ENCODE assay signal across 11 mouse cellular contexts in the genomic region with DNA sequence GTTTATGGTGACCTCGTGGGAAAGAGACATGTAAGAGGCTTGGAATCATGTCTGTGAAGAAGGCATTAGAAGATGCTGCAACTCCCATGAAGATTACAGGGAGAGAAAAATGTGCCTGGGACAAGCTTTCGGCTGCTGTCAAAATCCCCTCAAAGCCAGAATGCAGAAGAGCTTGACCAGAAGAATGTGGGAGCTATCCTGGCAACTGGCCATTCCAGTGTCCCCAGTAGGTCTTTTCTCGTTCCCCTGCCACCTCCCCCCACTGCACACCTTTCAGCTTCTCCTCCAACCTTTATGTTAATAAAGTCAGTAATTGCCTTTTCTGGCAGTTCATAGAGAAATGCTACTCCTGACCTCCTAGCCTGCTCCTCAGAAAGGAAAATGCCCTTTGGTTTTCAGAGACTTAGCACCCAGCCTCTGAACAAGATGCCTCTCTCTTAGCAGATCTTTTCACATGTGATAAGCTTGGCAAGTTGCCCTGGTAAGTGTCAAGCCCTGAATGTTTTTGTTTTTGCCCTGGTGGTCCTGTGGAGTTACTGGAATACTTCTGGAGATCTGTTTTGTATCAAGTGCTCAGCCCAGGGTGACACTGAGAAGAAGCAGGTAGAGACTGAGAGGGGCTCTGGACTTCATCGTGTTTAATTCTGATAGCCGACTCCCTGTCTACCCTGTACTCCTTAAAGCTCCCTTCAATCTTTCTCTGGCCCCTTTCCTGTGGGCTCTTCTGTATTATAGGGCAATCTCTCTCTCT.
DNase-seq lines count a peak whose midpoint lies in the region; ATAC-seq and TF ChIP-seq lines count a peak whose summit lies in the region.
"Had no signal": no experiment of that assay in that cellular context is flagged by ENCODE, and none has a peak within 500 bp of the region (broad histone marks: within the 10 kb centered on the region; RNA-seq: fewer than 3 reads in every experiment).

No protein-coding gene starts in this region.

- no peaks in the 10 kb centered on the region for H3K36me3 ChIP-seq in lung, embryonic 14.5 days (ENCODE audit: insufficient read depth)
- H3K36me3 ChIP-seq in heart, embryonic 16.5 days (ENCODE audit: control insufficient read depth, insufficient read depth) = no peaks in the 10 kb centered on the region
- no peaks in the 10 kb centered on the region for H3K36me3 ChIP-seq in midbrain, embryonic 15.5 days (replicated peaks)
- H3K36me3 ChIP-seq: kidney, embryonic 15.5 days had no signal

- no peak overlapping the region for H3K4me3 ChIP-seq in lung, embryonic 14.5 days (ENCODE audit: low read depth, low read length)
- no peak overlapping the region for H3K4me3 ChIP-seq in heart, embryonic 16.5 days (ENCODE audit: low read length)
- H3K4me3 ChIP-seq in midbrain, embryonic 15.5 days = no peak overlapping the region
- H3K4me3 ChIP-seq: kidney, embryonic 15.5 days had no signal

- peak overlapping the region; percentile 46; the same call in 1 of the 2 replicates for H3K27ac ChIP-seq in lung, embryonic 14.5 days (ENCODE audit: low read depth)
- peak overlapping the region; percentile 89 for H3K27ac ChIP-seq in heart, embryonic 16.5 days (ENCODE audit: low read length)
- H3K27ac ChIP-seq in midbrain, embryonic 15.5 days = no peak overlapping the region
- H3K27ac ChIP-seq: kidney, embryonic 15.5 days had no signal

- WGBS in lung, embryonic 14.5 days = 17% methylated on average over 5 of the region's 5 CpGs
- WGBS in heart, embryonic 16.5 days = 9% methylated on average over 5 of the region's 5 CpGs
- 68% methylated on average over 5 of the region's 5 CpGs for WGBS in midbrain, embryonic 15.5 days

- no peaks in the 10 kb centered on the region for H3K27me3 ChIP-seq in lung, embryonic 14.5 days (ENCODE audit: insufficient read depth, low read length)
- no peaks in the 10 kb centered on the region for H3K27me3 ChIP-seq in heart, embryonic 16.5 days (ENCODE audit: control insufficient read depth, insufficient read depth, low read length)
- no peaks in the 10 kb centered on the region for H3K27me3 ChIP-seq in midbrain, embryonic 15.5 days (replicated peaks)
- H3K27me3 ChIP-seq: kidney, embryonic 15.5 days had no signal

- peak; percentile 81; the same call in 1 of the 2 replicates for ATAC-seq in lung, embryonic 14.5 days (ENCODE audit: insufficient read depth)
- ATAC-seq in heart, embryonic 16.5 days (replicated peaks; ENCODE audit: extremely low read depth, insufficient read depth, low FRiP score) = peak; percentile 98
- no peak for ATAC-seq in midbrain, embryonic 15.5 days (replicated peaks)

- H3K4me1 ChIP-seq in lung, embryonic 14.5 days (ENCODE audit: insufficient read depth) = peaks cover 7% of the 10 kb centered on the region
- H3K4me1 ChIP-seq in heart, embryonic 16.5 days (ENCODE audit: control insufficient read depth, insufficient read depth, low read length) = peaks cover 30% of the 10 kb centered on the region
- peaks cover 3% of the 10 kb centered on the region; the same call in 1 of the 2 replicates for H3K4me1 ChIP-seq in midbrain, embryonic 15.5 days

- no peaks in the 10 kb centered on the region for H3K9me3 ChIP-seq in lung, embryonic 14.5 days (ENCODE audit: low read depth, low read length)
- no peaks in the 10 kb centered on the region for H3K9me3 ChIP-seq in heart, embryonic 16.5 days (replicated peaks; ENCODE audit: control insufficient read depth, low read length)
- H3K9me3 ChIP-seq in midbrain, embryonic 15.5 days = no peaks in the 10 kb centered on the region
- H3K9me3 ChIP-seq: kidney, embryonic 15.5 days had no signal

- no peak overlapping the region for H3K9ac ChIP-seq in lung, embryonic 14.5 days
- no peak overlapping the region for H3K9ac ChIP-seq in heart, embryonic 16.5 days (ENCODE audit: low read length)
- no peak overlapping the region for H3K9ac ChIP-seq in midbrain, embryonic 15.5 days
- H3K9ac ChIP-seq: kidney, embryonic 15.5 days had no signal

- TF ChIP-seq CTCF in lung, embryonic 14.5 days (IDR thresholded peaks at IDR 0.05; ENCODE audit: low read depth) = no peak; the same call in 1 of the 2 replicates

- DNase-seq in lung, embryonic 14.5 days = peak; percentile 80
- no peak for DNase-seq in lung, postnatal 14 days
- DNase-seq in embryo, embryonic 9.5 days (ENCODE audit: extremely low spot score) = peak; percentile 44
- peak; percentile 50 for DNase-seq in mesoderm, embryonic 11.5 days (ENCODE audit: low read depth, low spot score)
- no peak for DNase-seq in adrenal gland, adult 8-10 months
- no peak for DNase-seq in thymus, postnatal 14 days
- DNase-seq: right cerebral cortex, postnatal 25 days; thymus, adult 2 months had no signal

- no peak overlapping the region for H3K4me2 ChIP-seq in lung, embryonic 14.5 days
- peak overlapping the region; percentile 36 for H3K4me2 ChIP-seq in heart, embryonic 16.5 days (ENCODE audit: low read depth, low read length)
- H3K4me2 ChIP-seq in midbrain, embryonic 15.5 days = no peak overlapping the region
- H3K4me2 ChIP-seq: kidney, embryonic 15.5 days had no signal

Comparison
In these comparisons a context has a peak if more than half of its experiments do, and no peak if none do; other contexts are left out.
1. DNase-seq: peak in lung, embryonic 14.5 days (single experiment), embryo, embryonic 9.5 days (single experiment) and mesoderm, embryonic 11.5 days (single experiment); none in lung, postnatal 14 days (single experiment), adrenal gland, adult 8-10 months (single experiment) and thymus, postnatal 14 days (single experiment).